Mouse (Mus musculus) heart, postnatal 36 days (tissue): ENCODE results near the gene Hsdl2. TPM values are rescaled to one million over a fixed set of nuclear protein-coding genes. Genes with fewer than 3 reads are reported as not detected.
"Not testable (repeated sequence)": the region's sequence is repeated elsewhere in the genome, so short reads cannot be mapped to it uniquely, and the experiment has no call there.

Experiments
- DNase-seq, 2 experiments: peaks; one replicate each; pipeline ENCODE4 v3.0.0; 2021 to 2022
- intact Hi-C: fragments of 180-260 bp; cut with DNase I; formaldehyde crosslinking; loops from one replicate; pipeline ENCODE4 v1.15.1; 2025
- total RNA-seq, 2 experiments: library from RNA; stranded (reverse); gene quantifications; 2 replicates each; pipeline ENCODE4 v1.2.3; 2021

Gene Hsdl2
- total RNA-seq, 2 experiments from 2014 or later: 240 to 258 TPM

GRCm38 (mm10) chr4:59560141-59560540 lies 21.2 kb upstream of the Hsdl2 start:
- DNase-seq: no peak
- intact Hi-C loops: no loop called here

DNA sequence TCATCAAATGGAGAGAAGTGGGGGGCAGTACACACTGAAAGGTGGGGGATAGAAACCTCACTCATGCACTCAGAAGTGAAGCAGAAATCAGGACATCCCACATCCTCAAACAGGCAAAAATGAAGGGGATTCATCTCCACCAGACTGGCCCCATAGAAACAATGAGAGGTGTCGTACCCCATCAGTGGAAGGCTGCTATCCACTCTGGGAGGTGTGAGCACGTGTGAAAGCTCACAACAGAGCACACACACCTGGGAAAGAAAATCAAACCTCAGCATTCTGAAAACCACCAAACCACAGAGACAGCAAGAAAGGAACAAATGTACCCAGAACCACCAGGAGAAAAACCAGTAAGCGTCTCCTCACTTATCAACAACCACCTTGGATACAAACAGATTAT lies 17.2 kb upstream of the Hsdl2 start:
- intact Hi-C loops: no loop called here
- no peak for DNase-seq

- intact Hi-C loops: no loop called here
- no peak for DNase-seq
These were observed 15.7 kb upstream of the Hsdl2 start for GRCm38 (mm10) chr4:59565571-59566188.

- intact Hi-C loops: no loop called here
- DNase-seq: no peak
These were observed 13.6 kb upstream of the Hsdl2 start for GRCm38 (mm10) chr4:59567576-59568260.

- intact Hi-C loops: loop anchor here (1.0 kb wide), 3 partner anchors 188 to 473 kb away; no protein-coding TSS in a partner anchor
- peak; percentile 73 to 78 for DNase-seq
These were observed 11.8 kb upstream of the Hsdl2 start for GRCm38 (mm10) chr4:59569538-59569937.

GRCm38 (mm10) chr4:59570519-59570918 lies 10.8 kb upstream of the Hsdl2 start:
- intact Hi-C loops: loop anchor here (10.0 kb wide), 1 partner anchor 386 kb away; the partner anchor contains the start of gene Ugcg
- not testable (repeated sequence) for DNase-seq

GRCm38 (mm10) chr4:59572521-59573118 lies 8.7 kb upstream of the Hsdl2 start:
- intact Hi-C loops: loop anchor here (10.0 kb wide), 1 partner anchor 388 kb away; the partner anchor contains the start of gene Ugcg
- DNase-seq: no peak

- intact Hi-C loops: loop anchor here (10.0 kb wide), 1 partner anchor 391 kb away; the partner anchor contains the start of gene Ugcg
- no peak for DNase-seq
These were observed 6.0 kb upstream of the Hsdl2 start for GRCm38 (mm10) chr4:59575184-59575958.

DNA sequence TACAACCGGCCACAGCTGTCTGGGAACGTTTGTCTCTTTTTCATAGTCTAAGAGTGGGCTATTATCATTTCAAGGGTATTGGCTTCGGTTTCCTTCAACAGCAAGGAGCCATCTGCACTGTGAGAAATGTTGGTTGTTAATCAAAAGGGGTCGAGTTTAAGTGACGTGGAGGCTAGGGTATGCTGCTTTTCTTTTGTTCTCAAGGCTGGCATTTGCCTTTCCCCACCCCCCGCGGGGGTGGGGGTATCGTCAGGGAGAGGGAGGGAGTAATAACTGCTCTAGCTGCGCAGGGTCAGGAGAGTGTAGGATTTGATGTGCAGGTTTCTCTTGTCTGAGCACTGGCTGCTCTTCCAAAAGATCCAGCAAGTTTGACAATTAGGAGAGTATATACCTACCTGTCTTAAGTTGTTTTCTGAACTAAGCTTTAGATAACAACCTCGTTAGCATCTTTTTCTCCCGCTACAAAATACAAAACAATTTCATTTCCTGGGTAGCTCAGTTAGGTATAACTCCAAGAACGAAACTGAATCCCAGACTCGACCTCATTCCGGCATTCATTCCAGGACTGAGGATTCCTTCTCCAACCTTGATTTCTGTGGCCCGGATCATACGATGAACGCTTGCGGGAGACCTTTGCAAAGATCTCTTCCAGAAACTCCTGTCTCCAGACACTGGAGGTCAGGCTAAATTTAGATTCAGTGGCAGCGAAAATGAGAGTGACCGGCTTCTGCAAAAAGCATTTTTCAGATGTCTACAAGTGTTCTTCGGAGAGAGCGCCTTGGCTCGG lies 675 bp upstream of the Hsdl2 start:
- DNase-seq: no peak
- intact Hi-C loops: no loop called here

DNA sequence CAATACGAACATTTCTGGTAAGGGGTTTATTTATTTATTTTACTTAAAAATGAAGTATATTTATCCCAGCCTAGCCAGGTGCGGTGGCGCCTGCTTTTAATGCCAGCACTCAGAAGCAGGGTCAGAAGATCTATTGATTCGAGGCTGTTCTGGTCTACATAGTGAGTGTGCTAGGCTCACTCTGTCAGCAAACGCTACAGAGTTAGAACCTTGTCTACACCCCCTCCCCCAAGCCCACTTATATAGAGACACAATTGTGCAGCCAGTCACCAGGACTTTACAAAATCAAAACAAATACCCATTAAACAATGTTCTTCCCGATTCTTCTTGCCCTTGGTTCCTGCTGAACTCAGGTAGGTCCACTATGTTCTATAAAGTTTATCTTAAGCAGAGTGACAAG lies 823 bp downstream of the Hsdl2 start:
- DNase-seq: no peak
- intact Hi-C loops: no loop called here

- peak; percentile 29 to 39 for DNase-seq
- intact Hi-C loops: no loop called here
These were observed 3.7 kb downstream of the Hsdl2 start for GRCm38 (mm10) chr4:59585097-59585496.

DNA sequence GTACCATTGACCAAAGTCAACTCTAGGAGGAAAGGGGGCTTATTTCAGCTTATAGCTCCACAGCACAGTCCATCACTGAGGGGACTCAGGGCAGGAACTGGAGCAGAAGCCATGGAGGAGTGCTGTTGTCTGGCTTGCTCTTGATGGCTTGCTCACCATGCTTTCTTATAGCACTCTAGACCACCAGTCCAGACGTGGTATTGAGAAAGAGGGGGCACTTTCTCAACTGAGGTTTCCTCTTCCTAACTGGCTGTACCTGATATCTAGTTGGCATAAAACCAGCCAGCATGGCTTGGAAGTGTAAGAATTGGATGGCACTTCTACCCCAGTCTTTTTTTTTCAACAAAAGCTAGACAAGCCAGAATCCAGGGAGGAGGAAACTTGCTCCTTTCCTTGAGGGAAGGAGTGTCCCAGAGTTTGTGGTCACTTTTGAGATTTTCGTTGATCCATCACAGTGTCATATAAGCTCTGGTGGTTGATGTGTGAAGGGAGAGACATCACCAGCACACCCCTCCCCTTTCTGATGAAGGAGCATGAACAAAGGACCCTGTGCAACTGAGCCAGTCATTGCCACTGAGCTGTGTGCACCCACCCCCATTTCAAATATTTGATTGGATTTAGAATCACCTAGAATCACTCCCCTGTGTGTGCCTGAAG lies 6.0 kb downstream of the Hsdl2 start:
- no peak for DNase-seq
- intact Hi-C loops: no loop called here

DNA sequence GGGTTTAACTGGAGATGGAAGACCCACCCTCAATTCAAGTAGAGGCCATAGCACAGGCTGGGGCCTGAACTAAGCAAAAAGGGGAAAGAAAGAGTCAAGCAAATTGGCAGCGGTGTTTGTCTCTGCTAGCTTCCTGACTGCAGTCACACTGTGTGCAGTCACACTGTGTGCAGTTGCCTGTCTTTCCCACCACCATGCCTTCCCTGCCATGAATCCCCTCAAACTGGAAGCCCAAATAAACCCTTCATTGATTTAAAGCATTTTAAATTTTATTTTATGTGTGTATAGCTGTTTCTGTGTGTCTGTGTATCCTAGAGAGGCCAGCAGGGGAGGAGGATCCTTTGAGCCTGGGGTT lies 6.5 kb downstream of the Hsdl2 start:
- intact Hi-C loops: no loop called here
- DNase-seq: no peak

GRCm38 (mm10) chr4:59594614-59595013 lies 13.3 kb downstream of the Hsdl2 start:
- intact Hi-C loops: no loop called here
- no peak for DNase-seq

DNA sequence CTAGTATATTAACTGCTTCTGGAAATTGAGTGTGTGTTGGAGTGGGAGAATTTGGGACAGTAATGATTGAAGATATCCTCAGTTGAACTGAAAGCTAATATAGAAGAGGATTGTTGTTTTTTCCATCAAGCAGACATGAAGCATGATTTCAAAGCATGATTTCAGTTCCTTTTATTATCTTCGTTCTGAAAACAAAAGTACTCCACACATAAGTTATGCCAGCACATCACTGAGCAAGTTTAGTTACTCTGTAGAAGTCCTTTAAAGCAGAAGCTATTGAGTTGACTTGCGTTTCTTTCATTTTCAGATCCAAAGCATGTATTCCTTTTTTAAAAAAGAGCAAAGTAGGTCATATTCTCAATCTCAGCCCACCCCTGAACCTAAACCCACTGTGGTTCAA lies 15.2 kb downstream of the Hsdl2 start:
- DNase-seq: no peak
- intact Hi-C loops: no loop called here

DNA sequence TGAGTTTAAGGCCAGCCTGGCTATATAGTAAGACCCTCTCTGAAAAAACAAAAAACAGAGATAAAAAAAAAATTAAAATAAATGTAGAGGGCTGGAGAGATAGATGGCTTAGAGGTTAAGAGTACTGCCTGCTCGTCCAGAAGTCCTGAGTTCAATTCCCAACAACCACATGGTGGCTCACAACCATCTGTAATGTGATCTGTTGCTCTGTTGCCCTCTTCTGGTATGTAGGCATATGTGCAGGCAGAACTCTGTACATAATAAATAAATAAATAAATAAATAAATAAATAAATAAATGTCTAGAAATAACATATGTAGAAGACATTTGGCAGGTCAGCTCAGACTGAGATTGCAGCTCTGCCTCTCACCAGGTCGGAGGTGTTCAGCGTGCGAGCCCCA lies 21.3 kb downstream of the Hsdl2 start:
- intact Hi-C loops: no loop called here
- DNase-seq: no peak

DNA sequence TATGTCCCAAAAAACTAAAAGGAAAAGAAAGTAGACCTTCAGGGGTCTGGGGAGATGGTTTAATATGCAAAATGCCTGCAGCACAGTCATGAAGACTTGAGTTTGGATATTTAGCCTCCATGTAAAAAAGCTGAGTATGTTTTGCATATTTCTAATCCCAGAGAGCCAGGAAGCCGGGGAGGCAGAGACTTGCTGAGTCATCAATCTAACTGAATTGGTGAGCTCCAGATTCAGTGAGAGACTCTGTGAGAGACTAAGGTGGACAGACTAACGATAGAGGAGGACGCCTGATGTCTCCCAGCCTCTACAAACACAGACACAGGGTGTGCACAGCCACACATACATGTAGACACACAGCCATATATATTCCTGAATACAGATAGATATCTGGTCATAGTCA lies 23.5 kb downstream of the Hsdl2 start:
- intact Hi-C loops: no loop called here
- DNase-seq: no peak

GRCm38 (mm10) chr4:59605501-59605900 lies 24.1 kb downstream of the Hsdl2 start:
- DNase-seq: no peak
- intact Hi-C loops: no loop called here

- intact Hi-C loops: no loop called here
These were observed 29.0 kb downstream of the Hsdl2 start for GRCm38 (mm10) chr4:59610411-59610810.

DNA sequence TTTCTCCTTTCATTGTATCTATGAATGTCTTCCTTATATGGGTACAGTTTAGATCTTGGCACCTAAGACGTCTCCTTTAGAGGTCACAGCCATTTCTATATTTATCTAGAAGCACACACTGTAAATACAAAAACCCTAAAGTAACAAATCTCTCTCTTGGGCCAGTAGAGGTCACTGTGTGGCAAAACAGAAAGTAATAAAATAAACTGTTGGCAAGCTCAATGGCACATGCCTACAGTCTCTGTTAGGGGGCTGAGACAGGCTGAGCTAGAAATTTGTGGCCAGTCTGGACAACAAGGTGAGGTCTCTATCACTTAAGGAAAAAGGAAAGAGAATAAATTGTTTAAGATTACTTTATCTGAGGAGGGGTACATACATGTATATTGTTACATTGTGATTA lies 33.6 kb downstream of the Hsdl2 start:
- intact Hi-C loops: loop anchor here (1.0 to 5.0 kb wide), 3 partner anchors 168 to 257 kb away; no protein-coding TSS in a partner anchor
- peak; percentile 8 to 21 for DNase-seq

More at GRCm38 (mm10) chr4:59610411-59610810, 29.0 kb downstream of the Hsdl2 start:
- DNase-seq: no peak
